Mouse (Mus musculus) E14TG2a.4 (cell line): Measurements from ENCODE around the gene Kdm2b.

Experiments
- CTCF ChIP-seq: conservative IDR thresholded peaks from 2 replicates; pipeline ENCODE4 v1.5.1; 2014; ENCODE audit warnings: low read length
- POU5F1 ChIP-seq: IDR thresholded peaks from 2 replicates; pipeline ENCODE4 v1.6.1; 2014; ENCODE audit warnings: low read length, borderline replicate concordance

DNA sequence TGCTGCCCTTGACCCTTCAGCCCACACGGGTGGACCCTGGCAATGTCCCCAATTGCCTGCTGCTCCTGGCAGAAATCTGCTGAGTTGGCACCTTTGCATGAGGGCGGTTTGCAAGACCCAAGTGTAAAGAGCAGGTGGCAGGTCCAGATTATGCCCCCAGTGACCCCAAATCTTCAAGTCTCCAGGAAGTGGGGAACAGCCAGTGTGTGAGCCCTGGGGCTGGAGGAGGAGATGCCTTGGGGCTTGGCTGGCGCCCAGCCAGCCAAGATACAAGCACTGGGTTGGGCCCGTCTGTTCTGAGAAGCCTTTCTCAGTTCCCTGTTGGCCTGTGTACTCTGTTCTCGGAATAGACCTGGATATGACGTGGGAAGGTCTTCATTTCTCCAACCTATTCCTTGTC, 37.8 kb upstream of the Kdm2b start:
- TF ChIP-seq CTCF (no peak), POU5F1 (no peak)
